Mouse (Mus musculus) heart, embryonic 14.5 days (tissue): ENCODE results near the gene Alppl2. TPM values are rescaled to one million over a fixed set of nuclear protein-coding genes. Genes with fewer than 3 reads are reported as not detected.

Experiments
- ATAC-seq: fragments of 200-750 bp; cut with Nextera tagmentation; 2 replicates; pipeline ENCODE4 v1.8.0; 2017; ENCODE audit warnings: low read depth, moderate TSS enrichment; ENCODE audit not compliant: insufficient number of reproducible peaks, insufficient read depth, low FRiP score
- H3K27ac ChIP-seq, 2 experiments: fragments of 200-500 bp in 1 of 2; fragments of 300-500 bp in 1 of 2; sonication (generic) in 1 of 2; replicated peaks in 1 of 2; 2 replicates each; pipeline ENCODE4 v1.5.1; 2012 to 2014; ENCODE audit warnings: low read depth in 2 of 2, low read length in 2 of 2, control low read depth in 1 of 2, mild to moderate bottlenecking in 1 of 2, mixed read lengths in 1 of 2; ENCODE audit not compliant: control insufficient read depth in 1 of 2, insufficient read depth in 1 of 2
- H3K27me3 ChIP-seq: fragments of 300-500 bp; sonication (generic); 2 replicates; pipeline ENCODE4 v1.6.1; 2014; ENCODE audit warnings: mild to moderate bottlenecking, low read length, control low read depth; ENCODE audit not compliant: control insufficient read depth, insufficient read depth
- H3K36me3 ChIP-seq: fragments of 300-500 bp; sonication (generic); 2 replicates; pipeline ENCODE4 v1.6.1; 2014; ENCODE audit warnings: mild to moderate bottlenecking, control low read depth, low read length, mixed read lengths; ENCODE audit not compliant: control insufficient read depth, insufficient read depth
- H3K4me1 ChIP-seq, 2 experiments: fragments of 200-500 bp in 1 of 2; fragments of 300-500 bp in 1 of 2; sonication (generic) in 1 of 2; 2 replicates each; pipeline ENCODE4 v1.6.1; 2012 to 2014; ENCODE audit warnings: low read length in 2 of 2, control low read depth in 1 of 2, mixed read lengths in 1 of 2; ENCODE audit not compliant: control insufficient read depth in 2 of 2, insufficient read depth in 2 of 2
- H3K4me2 ChIP-seq: fragments of 300-500 bp; sonication (generic); 2 replicates; pipeline ENCODE4 v1.6.1; 2014; ENCODE audit warnings: mild to moderate bottlenecking, low read length
- H3K4me3 ChIP-seq, 2 experiments: fragments of 200-500 bp in 1 of 2; fragments of 300-500 bp in 1 of 2; sonication (generic) in 1 of 2; 2 replicates each; pipeline ENCODE4 v1.5.1; 2012 to 2014; ENCODE audit warnings: low read length in 2 of 2, mild to moderate bottlenecking in 2 of 2, control low read depth in 1 of 2, low read depth in 1 of 2, moderate library complexity in 1 of 2; ENCODE audit not compliant: control insufficient read depth in 1 of 2, insufficient read depth in 1 of 2
- H3K9ac ChIP-seq: fragments of 300-500 bp; sonication (generic); 2 replicates; pipeline ENCODE4 v1.6.1; 2014; ENCODE audit warnings: mild to moderate bottlenecking, low read length
- H3K9me3 ChIP-seq: fragments of 300-500 bp; sonication (generic); 2 replicates; pipeline ENCODE4 v1.6.1; 2016; ENCODE audit warnings: low read length, control low read depth; ENCODE audit not compliant: control insufficient read depth
- WGBS: fragments of 180-500 bp; shearing (Covaris S2); extraction: QIAGEN DNeasy Blood & Tissue Kit; methylation state at CpG from one replicate; pipeline ENCODE4 v1.1.7; 2014; 5-methylcytosine and 5-hydroxymethylcytosine counted together
- polyA plus RNA-seq: library from polyadenylated mRNA; unstranded; fragments of >200 nt; fragmentation: Nextera tagmentation; extraction: Ambion mirVana; gene quantifications from 2 replicates; pipeline ENCODE4 v1.2.1, GENCODE M21; 2014

Gene Alppl2
- polyA plus RNA-seq, 1 experiment from 2014 or later = not detected

DNA sequence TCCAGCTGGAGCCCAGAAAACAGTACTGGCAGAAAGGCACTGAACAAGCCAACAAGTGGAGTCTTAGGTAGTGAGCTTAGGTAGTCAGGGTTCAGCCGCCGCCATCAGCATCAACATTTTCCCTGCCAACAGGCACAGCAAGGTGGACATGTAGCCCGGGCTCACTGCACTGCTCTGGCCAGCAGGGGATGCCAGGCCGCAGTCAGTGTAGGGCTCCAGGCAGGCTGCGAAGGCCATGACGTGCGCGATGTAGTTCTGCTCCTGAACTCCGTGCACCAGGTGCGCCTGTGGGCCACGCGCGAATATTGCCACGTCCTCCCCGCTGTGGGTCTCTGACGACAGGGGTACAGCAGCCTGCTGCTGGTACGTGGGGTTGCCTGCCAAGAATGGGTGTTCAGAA is 2.8 kb downstream of the Alppl2 start:
- no peak overlapping the region for H3K27ac ChIP-seq
- no peaks in the 10 kb centered on the region for H3K4me1 ChIP-seq
- no peak overlapping the region for H3K4me3 ChIP-seq
- H3K9me3 ChIP-seq = no peaks in the 10 kb centered on the region
- H3K36me3 ChIP-seq = no peaks in the 10 kb centered on the region
- no peak overlapping the region for H3K4me2 ChIP-seq
- no peak for ATAC-seq
- no peaks in the 10 kb centered on the region for H3K27me3 ChIP-seq
- no peak overlapping the region for H3K9ac ChIP-seq
- 58% methylated on average over 17 of the region's 17 CpGs for WGBS

DNA sequence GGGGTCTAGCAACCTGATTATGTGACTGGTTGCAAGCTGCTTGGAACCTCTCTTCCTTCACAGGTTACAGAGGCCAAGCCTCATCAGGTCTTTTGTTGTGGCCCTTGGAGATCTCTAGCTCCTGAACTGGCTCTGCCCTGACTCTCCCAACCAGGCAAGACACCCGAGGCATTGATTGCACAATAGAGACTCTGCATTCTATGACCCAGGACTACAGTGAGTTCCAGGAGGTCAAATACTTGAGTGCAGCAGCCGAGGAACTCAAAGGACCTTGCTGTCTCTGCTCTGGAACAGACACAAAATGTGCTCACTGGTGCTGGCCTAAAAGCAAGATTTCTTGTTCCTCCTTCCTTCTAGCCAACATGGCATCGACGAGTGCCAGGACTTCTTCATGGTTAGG is 3.5 kb downstream of the Alppl2 start:
- no peaks in the 10 kb centered on the region for H3K4me1 ChIP-seq
- ATAC-seq = no peak
- H3K36me3 ChIP-seq = no peaks in the 10 kb centered on the region
- no peak overlapping the region for H3K27ac ChIP-seq
- H3K4me2 ChIP-seq = no peak overlapping the region
- H3K27me3 ChIP-seq = no peaks in the 10 kb centered on the region
- no peaks in the 10 kb centered on the region for H3K9me3 ChIP-seq
- WGBS = 69% methylated on average over 4 of the region's 4 CpGs
- no peak overlapping the region for H3K4me3 ChIP-seq
- no peak overlapping the region for H3K9ac ChIP-seq

DNA sequence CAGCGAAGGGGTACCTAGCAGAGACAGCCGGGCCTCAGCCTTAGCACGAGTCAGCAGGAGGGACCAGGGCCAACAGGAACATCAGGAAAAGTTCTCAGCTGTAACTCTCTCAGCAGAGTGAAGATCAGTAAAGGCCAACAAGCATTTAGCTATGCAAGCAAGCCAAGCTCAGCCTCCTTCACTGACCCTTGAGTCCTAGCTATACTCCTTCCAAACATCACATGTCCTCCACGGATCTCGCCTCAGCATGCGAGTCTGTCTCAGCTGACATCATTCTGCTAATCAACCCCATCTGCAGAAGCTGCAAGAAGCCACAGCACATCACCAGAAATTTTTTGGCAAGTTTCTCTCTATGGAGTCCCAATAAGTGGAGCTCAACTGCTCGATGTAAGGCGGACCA is 16.0 kb downstream of the Alppl2 start:
- Histone ChIP-seq H3K4me3 (no peak overlapping the region), H3K4me2 (no peak overlapping the region), H3K9me3 (no peaks in the 10 kb centered on the region), H3K27ac (no peak overlapping the region), H3K9ac (no peak overlapping the region), H3K4me1 (no peaks in the 10 kb centered on the region), H3K27me3 (no peaks in the 10 kb centered on the region), H3K36me3 (no peaks in the 10 kb centered on the region)
- WGBS = 79% methylated on average over 8 of the region's 8 CpGs
- no peak for ATAC-seq

DNA sequence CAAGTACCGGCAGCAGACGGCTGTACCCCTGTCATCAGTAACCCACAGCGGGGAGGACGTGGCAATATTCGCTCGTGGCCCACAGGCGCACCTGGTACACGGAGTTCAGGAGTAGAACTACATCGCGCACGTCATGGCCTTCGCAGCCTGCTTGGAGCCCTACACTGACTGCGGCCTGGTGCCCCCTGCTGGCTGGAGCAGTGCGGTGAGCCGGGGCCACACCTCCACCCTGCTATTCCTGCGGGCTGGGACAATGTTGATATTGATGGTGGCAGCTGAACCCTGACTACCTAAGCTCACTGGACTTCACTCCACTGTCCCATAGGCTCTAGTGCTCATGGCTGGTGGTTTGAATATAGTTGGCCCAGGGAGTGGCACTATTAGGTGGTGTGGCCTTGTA is 19.0 kb downstream of the Alppl2 start:
- WGBS = 48% methylated on average over 16 of the region's 16 CpGs
- ATAC-seq = no peak

DNA sequence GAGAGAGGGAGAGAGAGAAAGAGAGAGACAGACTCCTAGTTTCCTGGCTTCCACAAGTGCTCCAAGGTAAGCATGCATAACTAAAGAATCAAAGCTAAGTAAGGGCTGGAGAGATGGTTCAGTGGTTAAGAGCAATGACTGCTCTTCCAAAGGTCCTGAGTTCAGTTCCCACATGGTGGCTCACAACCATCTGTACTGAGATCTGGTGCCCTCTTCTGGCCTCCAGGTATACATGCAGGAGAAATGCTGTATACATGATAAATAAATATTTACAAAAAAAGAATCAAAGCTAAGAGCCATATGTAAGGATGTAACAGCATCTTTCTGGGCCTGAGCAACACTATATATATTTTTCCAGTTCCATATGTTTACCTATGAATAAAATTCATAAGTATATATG is 28.8 kb downstream of the Alppl2 start:
- H3K4me2 ChIP-seq = no peak overlapping the region
- no peak overlapping the region for H3K9ac ChIP-seq
- H3K27ac ChIP-seq = no peak overlapping the region
- H3K4me1 ChIP-seq = no peaks in the 10 kb centered on the region
- no peak overlapping the region for H3K4me3 ChIP-seq
- no peaks in the 10 kb centered on the region for H3K9me3 ChIP-seq
- H3K36me3 ChIP-seq = no peaks in the 10 kb centered on the region
- no peak for ATAC-seq
- no peaks in the 10 kb centered on the region for H3K27me3 ChIP-seq

More for the DNA sequence above, 19.0 kb downstream of the Alppl2 start:
- H3K9ac ChIP-seq = no peak overlapping the region
- no peak overlapping the region for H3K4me3 ChIP-seq
- no peaks in the 10 kb centered on the region; a peak in 1 of 4 replicates for H3K4me1 ChIP-seq
- no peak overlapping the region for H3K27ac ChIP-seq
- no peaks in the 10 kb centered on the region for H3K27me3 ChIP-seq
- H3K9me3 ChIP-seq = no peaks in the 10 kb centered on the region
- H3K4me2 ChIP-seq = no peak overlapping the region
- H3K36me3 ChIP-seq = no peaks in the 10 kb centered on the region

DNA sequence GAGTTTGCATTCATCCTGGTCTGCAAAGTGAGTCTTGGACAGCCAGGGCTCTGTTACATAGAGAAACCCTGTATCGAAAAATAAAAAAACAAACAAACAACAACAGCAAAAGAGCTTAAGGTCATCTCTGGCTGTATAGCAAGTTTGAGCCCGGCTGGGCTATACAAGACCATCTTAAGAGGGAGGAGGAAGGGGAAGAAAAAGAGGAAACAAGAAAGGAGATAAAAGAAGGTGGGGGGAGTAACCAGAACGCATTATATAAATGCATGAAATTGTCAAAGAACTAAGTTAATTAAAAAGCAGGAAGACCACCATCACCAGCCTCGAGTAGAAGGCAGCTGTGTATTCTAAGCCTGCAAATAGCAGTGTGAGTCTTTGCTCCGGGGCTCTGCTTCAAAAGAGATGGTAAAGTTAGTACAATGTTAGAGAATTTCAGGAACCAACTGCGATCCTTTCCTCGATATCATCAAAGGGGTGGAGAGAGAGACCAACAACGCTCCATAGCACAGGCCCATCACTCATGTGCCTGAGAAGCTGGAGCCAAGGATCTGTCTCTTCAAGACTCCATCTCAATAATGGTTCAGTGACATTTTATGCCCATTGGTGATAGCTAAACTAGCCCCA is 30.6 kb downstream of the Alppl2 start:
- no peaks in the 10 kb centered on the region for H3K4me1 ChIP-seq
- no peak overlapping the region for H3K9ac ChIP-seq
- WGBS = 71% methylated on average over 8 of the region's 8 CpGs
- no peaks in the 10 kb centered on the region for H3K27me3 ChIP-seq
- H3K4me2 ChIP-seq = no peak overlapping the region
- H3K27ac ChIP-seq = no peak overlapping the region
- no peak overlapping the region for H3K4me3 ChIP-seq
- H3K36me3 ChIP-seq = no peaks in the 10 kb centered on the region
- H3K9me3 ChIP-seq = no peaks in the 10 kb centered on the region
- no peak for ATAC-seq

DNA sequence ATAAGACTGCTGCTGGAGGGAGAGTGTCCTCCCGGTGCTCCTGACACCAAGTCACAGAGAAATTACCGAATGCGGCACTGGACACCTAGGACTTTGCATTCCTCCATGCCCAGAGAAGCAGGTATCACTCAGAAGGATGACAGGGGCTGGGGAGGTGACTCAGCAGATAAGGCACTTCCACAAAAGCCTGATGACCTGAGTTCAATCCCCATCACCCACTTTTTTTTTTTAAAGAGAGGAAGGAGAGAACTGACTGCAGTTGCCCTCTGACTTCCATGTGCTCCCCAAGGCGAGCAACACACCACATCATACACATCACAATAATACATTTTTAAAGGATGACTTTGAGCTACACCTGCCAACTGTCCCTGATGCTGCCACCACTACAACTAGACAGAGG is 32.7 kb downstream of the Alppl2 start:
- Histone ChIP-seq H3K9me3 (no peaks in the 10 kb centered on the region), H3K36me3 (no peaks in the 10 kb centered on the region), H3K4me3 (no peak overlapping the region), H3K27ac (no peak overlapping the region), H3K27me3 (no peaks in the 10 kb centered on the region), H3K4me2 (no peak overlapping the region), H3K4me1 (no peaks in the 10 kb centered on the region; a peak in 1 of 4 replicates), H3K9ac (no peak overlapping the region)
- WGBS = 68% methylated on average over 4 of the region's 4 CpGs
- no peak for ATAC-seq

DNA sequence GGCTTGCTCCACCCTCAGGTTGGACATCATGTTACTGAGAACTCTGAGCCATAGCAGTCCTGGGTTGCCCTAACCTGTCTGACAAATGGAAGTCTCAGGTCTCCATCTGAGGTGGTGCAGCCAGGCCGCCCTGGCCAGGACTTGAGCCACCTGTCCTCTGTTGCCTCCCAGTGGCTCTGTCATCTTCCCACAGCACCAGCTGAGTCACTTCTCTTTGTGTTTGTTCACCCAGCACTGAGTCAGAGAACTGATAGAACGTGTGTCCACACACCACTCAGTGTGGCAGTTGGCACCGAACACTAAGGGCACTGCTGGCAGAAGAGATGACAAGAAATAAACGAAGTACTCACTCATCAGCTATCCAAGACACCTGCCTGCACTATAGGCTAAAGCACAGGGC is 38.4 kb downstream of the Alppl2 start:
- H3K4me3 ChIP-seq = no peak overlapping the region
- H3K27me3 ChIP-seq = no peaks in the 10 kb centered on the region
- no peak overlapping the region for H3K27ac ChIP-seq
- H3K36me3 ChIP-seq = peaks cover 17% of the 10 kb centered on the region
- WGBS = 69% methylated on average over 4 of the region's 4 CpGs
- no peaks in the 10 kb centered on the region for H3K9me3 ChIP-seq
- H3K4me1 ChIP-seq = no peaks in the 10 kb centered on the region; a peak in 1 of 4 replicates
- no peak for ATAC-seq
- H3K4me2 ChIP-seq = no peak overlapping the region
- no peak overlapping the region for H3K9ac ChIP-seq
